Mouse (Mus musculus) CH12.LX (cell line): ENCODE measurements around the gene Ccdc84. TPM values are rescaled to one million over a fixed set of nuclear protein-coding genes. Genes with fewer than 3 reads are reported as not detected.
A peak's percentile ranks its signal among the peaks of the same experiment; 100 is the strongest.

Experiments
- DNase-seq: peaks from one replicate; pipeline ENCODE4 v3.0.0-alpha.2; 2013; ENCODE audit errors: extremely low read depth
- H3K27ac ChIP-seq: 2 replicates; pipeline ENCODE4 v1.5.1; 2012; ENCODE audit warnings: low read depth, mild to moderate bottlenecking, control low read depth, moderate library complexity; ENCODE audit not compliant: insufficient read depth
- H3K27me3 ChIP-seq: replicated peaks from 2 replicates; pipeline ENCODE3; 2012; ENCODE audit warnings: inconsistent platforms
- H3K36me3 ChIP-seq, 2 experiments: replicated peaks in 1 of 2; 2 replicates each; pipeline versions ENCODE3 to v1.6.1; 2012; ENCODE audit warnings: inconsistent platforms in 1 of 2, low read length in 1 of 2, mild to moderate bottlenecking in 1 of 2, mixed read lengths in 1 of 2, moderate library complexity in 1 of 2; ENCODE audit not compliant: control insufficient read depth in 1 of 2, insufficient read depth in 1 of 2
- H3K4me1 ChIP-seq, 2 experiments: 2 replicates each; pipeline ENCODE4 v1.6.1; 2012; ENCODE audit warnings: inconsistent platforms in 1 of 2, moderate library complexity in 1 of 2; ENCODE audit not compliant: insufficient read depth in 2 of 2, control insufficient read depth in 1 of 2
- H3K4me2 ChIP-seq: 2 replicates; pipeline ENCODE4 v1.6.1; 2012; ENCODE audit warnings: low read depth, mild to moderate bottlenecking, control low read depth; ENCODE audit not compliant: poor library complexity, insufficient read depth, severe bottlenecking
- H3K4me3 ChIP-seq, 3 experiments: fragments of 150-350 bp in 1 of 3; sonication (generic) in 1 of 3; replicated peaks in 1 of 3; 2 replicates each; pipeline versions ENCODE3 to v1.5.1; 2011 to 2012; ENCODE audit warnings: low read depth in 2 of 3, low read length in 2 of 3, mild to moderate bottlenecking in 2 of 3, moderate library complexity in 2 of 3, control low read depth in 1 of 3, improper control_type of control experiment in 1 of 3, inconsistent platforms in 1 of 3, mixed read lengths in 1 of 3; ENCODE audit not compliant: poor library complexity in 1 of 3
- H3K79me2 ChIP-seq: replicated peaks from 2 replicates; pipeline ENCODE4 v1.6.1; 2012; ENCODE audit warnings: mild to moderate bottlenecking, moderate library complexity; ENCODE audit not compliant: control insufficient read depth, poor library complexity, insufficient read depth, severe bottlenecking; ENCODE audit errors: extremely low read depth
- H3K9ac ChIP-seq: 2 replicates; pipeline ENCODE4 v1.6.1; 2012; ENCODE audit warnings: low read depth, mild to moderate bottlenecking, control low read depth, moderate library complexity; ENCODE audit not compliant: insufficient read depth
- H3K9me3 ChIP-seq: replicated peaks from 2 replicates; pipeline ENCODE3; 2012; ENCODE audit warnings: low read length, inconsistent platforms, mixed read lengths
- CTCF ChIP-seq, 2 experiments: IDR thresholded peaks in 1 of 2; conservative IDR thresholded peaks in 1 of 2; 2 replicates each; pipeline ENCODE4 v1.5.1; 2011 to 2012; ENCODE audit warnings: low read depth in 2 of 2, low read length in 2 of 2, improper control_type of control experiment in 1 of 2, inconsistent platforms in 1 of 2, mild to moderate bottlenecking in 1 of 2, moderate library complexity in 1 of 2
- EP300 ChIP-seq: IDR thresholded peaks from 2 replicates; pipeline ENCODE4 v1.6.1; 2011; ENCODE audit warnings: low read length, improper control_type of control experiment
- ETS1 ChIP-seq: conservative IDR thresholded peaks from 2 replicates; pipeline ENCODE4 v1.6.1; 2012; ENCODE audit warnings: low read depth, mild to moderate bottlenecking, inconsistent platforms, low read length, improper control_type of control experiment, moderate library complexity
- JUN ChIP-seq: IDR thresholded peaks from 2 replicates; pipeline ENCODE4 v1.6.1; 2011; ENCODE audit warnings: low read depth, mild to moderate bottlenecking, low read length, improper control_type of control experiment, moderate library complexity; ENCODE audit not compliant: insufficient read depth
- KAT2A ChIP-seq: IDR thresholded peaks from 2 replicates; pipeline ENCODE4 v1.6.1; 2012; ENCODE audit warnings: low read length, improper control_type of control experiment, inconsistent platforms; ENCODE audit not compliant: insufficient replicate concordance
- MAZ ChIP-seq: IDR thresholded peaks from 2 replicates; pipeline ENCODE4 v1.6.1; 2012; ENCODE audit warnings: low read depth, mild to moderate bottlenecking, inconsistent platforms, low read length, improper control_type of control experiment, moderate library complexity
- MXI1 ChIP-seq: IDR thresholded peaks from 2 replicates; pipeline ENCODE4 v1.6.1; 2011; ENCODE audit warnings: mild to moderate bottlenecking, low read depth, low read length, improper control_type of control experiment
- MYC ChIP-seq: IDR thresholded peaks from 2 replicates; pipeline ENCODE4 v1.6.1; 2011; ENCODE audit warnings: low read depth, mild to moderate bottlenecking, improper control_type of control experiment, low read length
- NELFE ChIP-seq: IDR thresholded peaks from 2 replicates; pipeline ENCODE4 v1.6.1; 2011; ENCODE audit warnings: low read depth, low read length, improper control_type of control experiment
- RAD21 ChIP-seq: IDR thresholded peaks from 2 replicates; pipeline ENCODE4 v1.6.1; 2011; ENCODE audit warnings: low read depth, mild to moderate bottlenecking, low read length, improper control_type of control experiment, moderate library complexity
- SIN3A ChIP-seq: IDR thresholded peaks from 2 replicates; pipeline ENCODE4 v1.6.1; 2012; ENCODE audit warnings: low read length, improper control_type of control experiment, inconsistent platforms
- TBP ChIP-seq: conservative IDR thresholded peaks from 2 replicates; pipeline ENCODE4 v1.6.1; 2011; ENCODE audit warnings: low read depth, low read length, improper control_type of control experiment
- UBTF ChIP-seq: IDR thresholded peaks from 2 replicates; pipeline ENCODE4 v1.6.1; 2012; ENCODE audit warnings: low read depth, mild to moderate bottlenecking, inconsistent platforms, low read length, improper control_type of control experiment, moderate library complexity
- ZMIZ1 ChIP-seq: IDR thresholded peaks from 2 replicates; pipeline ENCODE4 v1.6.1; 2012; ENCODE audit warnings: low read depth, mild to moderate bottlenecking, inconsistent platforms, low read length, improper control_type of control experiment
- dilution Hi-C: fragments of 300-500 bp; cut with MboI; formaldehyde crosslinking; loops from 2 replicates; pipeline ENCODE4 v1.14.3; 2020; ENCODE audit warnings: low sequenced_read_pairs; ENCODE audit not compliant: extremely low pct_unique_long_range_greater_than_20kb, extremely low pct_ligation_motif_present
- in situ Hi-C: fragments of 300-500 bp; cut with MboI; formaldehyde crosslinking; loops from 3 replicates; pipeline ENCODE4 v1.14.3; 2019; ENCODE audit warnings: low sequenced_read_pairs, low pct_ligation_motif_present, low pct_unique_long_range_greater_than_20kb, mixed read lengths
- polyA plus RNA-seq: library from polyadenylated mRNA; unstranded; fragments of >175 nt; gene quantifications from 2 replicates; pipeline ENCODE4 v1.2.1, GENCODE M21; 2012; ENCODE audit warnings: low read depth; ENCODE audit not compliant: insufficient read length
- total RNA-seq, 2 experiments: library from RNA; depleted of rRNA; stranded (reverse); fragments of 300-350 nt in 1 of 2; fragments of >200 nt in 1 of 2; gene quantifications; 2 replicates each; pipeline ENCODE4 v1.2.3; 2012 to 2014

Ccdc84 gene
- total and polyA plus RNA-seq, 3 experiments = 18.3 to 25.4 (median 21.7) TPM

DNA sequence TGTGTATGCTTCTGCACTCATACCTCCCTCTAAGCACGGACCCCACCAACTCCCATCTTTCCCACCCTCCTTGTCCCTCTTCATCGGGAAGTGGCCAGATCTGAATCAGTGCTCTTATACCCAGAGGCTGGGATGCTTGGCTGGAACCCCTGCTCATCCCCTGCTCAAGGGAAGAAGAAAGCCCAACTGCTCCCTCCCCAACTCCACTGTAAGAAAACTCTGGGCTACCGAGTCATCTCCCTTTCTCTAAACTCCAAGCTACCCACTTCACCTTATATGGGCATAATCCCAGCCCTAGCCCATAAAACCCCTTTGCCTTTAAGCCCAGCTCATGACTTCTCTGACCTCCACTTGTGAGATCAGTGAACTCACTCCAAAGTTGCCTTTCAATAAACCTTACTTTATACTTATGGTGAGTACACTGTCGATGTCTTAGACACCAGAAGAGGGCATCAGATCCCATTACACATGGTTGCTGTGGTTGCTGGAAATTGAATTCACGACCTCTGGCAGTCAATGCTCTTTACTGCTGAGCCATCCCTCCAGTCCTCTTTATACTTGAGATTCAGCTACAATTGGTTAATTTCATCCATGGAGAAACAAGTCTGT, 14.3 kb upstream of the Ccdc84 start:
- H3K36me3 ChIP-seq = peaks cover 0 to 29% of the 10 kb centered on the region in 2 experiments
- no peaks in the 10 kb centered on the region for H3K79me2 ChIP-seq
- no peaks in the 10 kb centered on the region for H3K9me3 ChIP-seq
- DNase-seq = no peak
- no peak overlapping the region for H3K4me2 ChIP-seq
- H3K9ac ChIP-seq = no peak overlapping the region
- H3K4me3 ChIP-seq = no peak overlapping the region
- in situ Hi-C loops = no loop called here
- TF ChIP-seq SIN3A (no peak), CTCF (conservative IDR thresholded peaks at IDR 0.05 in 1 of 2, IDR thresholded peaks at IDR 0.05 in 1 of 2; ENCODE audit: low read depth in 2 of 2, low read length in 2 of 2) (peak in 1 of 2 experiments; percentile 51; a peak in 2 of 4 replicates), UBTF (no peak), TBP (0 out of 2 replicates have a peak, but pooled peaks have one; percentile 31), EP300 (no peak), MXI1 (no peak), MYC (0 out of 2 replicates have a peak, but pooled peaks have one; percentile 24), ZMIZ1 (peak; percentile 79), RAD21 (peak; percentile 18)
- H3K27me3 ChIP-seq = no peaks in the 10 kb centered on the region
- H3K27ac ChIP-seq = no peak overlapping the region
- H3K4me1 ChIP-seq = peaks cover 8 to 32% of the 10 kb centered on the region in 2 experiments; a peak in 3 of 4 replicates
- dilution Hi-C loops = no loop called here

DNA sequence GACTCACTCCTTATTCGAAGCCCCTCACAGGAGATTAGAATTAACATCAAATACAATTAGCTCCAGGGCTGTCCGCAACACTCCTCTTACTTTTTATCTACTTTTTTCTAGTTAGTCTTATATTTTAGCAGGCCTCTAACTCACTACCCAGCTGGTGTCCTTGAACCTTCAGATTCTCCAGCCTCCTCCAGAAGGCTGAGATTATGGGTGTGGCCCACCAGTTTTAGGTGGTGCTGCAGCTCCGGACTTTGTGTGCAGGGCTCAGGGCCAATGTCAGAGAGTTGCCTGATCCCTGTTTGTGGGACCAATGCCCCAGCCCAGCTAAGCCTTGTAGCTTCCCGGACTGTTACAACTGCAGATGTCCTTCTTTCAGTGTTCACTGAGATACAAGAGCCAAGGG, 5.2 kb upstream of the Ccdc84 start:
- Histone ChIP-seq H3K9me3 (no peaks in the 10 kb centered on the region), H3K4me3 (no peak overlapping the region), H3K36me3 (peaks cover 0 to 53% of the 10 kb centered on the region in 2 experiments), H3K4me1 (peaks cover 4 to 27% of the 10 kb centered on the region in 2 experiments; a peak in 3 of 4 replicates), H3K4me2 (no peak overlapping the region), H3K27me3 (no peaks in the 10 kb centered on the region), H3K79me2 (no peaks in the 10 kb centered on the region; the same call in 1 of the 2 replicates), H3K27ac (no peak overlapping the region), H3K9ac (no peak overlapping the region)
- TF ChIP-seq KAT2A (no peak), JUN (no peak), TBP (no peak), MAZ (no peak), SIN3A (no peak), UBTF (no peak), ETS1 (no peak), CTCF (conservative IDR thresholded peaks at IDR 0.05 in 1 of 2, IDR thresholded peaks at IDR 0.05 in 1 of 2; ENCODE audit: low read depth in 2 of 2, low read length in 2 of 2) (no peak), MYC (no peak), NELFE (no peak)
- dilution Hi-C loops (no loop called here), in situ Hi-C loops (no loop called here)
- no peak for DNase-seq
